Mouse (Mus musculus) midbrain, postnatal 0 days (tissue): ENCODE results near the gene Gm11939. TPM values are rescaled to one million over a fixed set of nuclear protein-coding genes. Genes with fewer than 3 reads are reported as not detected.
A peak's percentile ranks its signal among the peaks of the same experiment; 100 is the strongest.

ENCODE experiments used
- ATAC-seq: fragments of 200-750 bp; cut with Nextera tagmentation; 2 replicates; pipeline ENCODE4 v1.8.0; 2017; ENCODE audit warnings: moderate number of reproducible peaks, mild to moderate bottlenecking, moderate TSS enrichment, moderate library complexity; ENCODE audit not compliant: low FRiP score
- DNase-seq: peaks from one replicate; pipeline ENCODE4 v3.0.0-alpha.2; 2015; ENCODE audit warnings: low spot score
- H3K27ac ChIP-seq: fragments of 300-500 bp; sonication (generic); 2 replicates; pipeline ENCODE4 v1.5.1; 2014; ENCODE audit warnings: low read depth, mild to moderate bottlenecking, low read length, mixed read lengths
- H3K27me3 ChIP-seq: fragments of 300-500 bp; sonication (generic); 2 replicates; pipeline ENCODE4 v1.6.1; 2014; ENCODE audit warnings: low read length, control low read depth, mixed read lengths; ENCODE audit not compliant: insufficient read depth
- H3K36me3 ChIP-seq: fragments of 300-500 bp; sonication (generic); 2 replicates; pipeline ENCODE4 v1.6.1; 2014; ENCODE audit warnings: low read length, control low read depth, mixed read lengths; ENCODE audit not compliant: insufficient read depth
- H3K4me1 ChIP-seq: fragments of 300-500 bp; sonication (generic); 2 replicates; pipeline ENCODE4 v1.6.1; 2014; ENCODE audit warnings: mild to moderate bottlenecking, control low read depth, antibody characterized with exemption, low read length, mixed read lengths; ENCODE audit not compliant: insufficient read depth
- H3K4me2 ChIP-seq: fragments of 300-500 bp; sonication (generic); 2 replicates; pipeline ENCODE4 v1.6.1; 2014; ENCODE audit warnings: low read depth, mild to moderate bottlenecking, low read length, mixed read lengths; ENCODE audit not compliant: poor library complexity, severe bottlenecking
- H3K4me3 ChIP-seq: fragments of 300-500 bp; sonication (generic); 2 replicates; pipeline ENCODE4 v1.5.1; 2014; ENCODE audit warnings: low read depth, mild to moderate bottlenecking, low read length, moderate library complexity
- H3K9ac ChIP-seq: fragments of 300-500 bp; sonication (generic); replicated peaks from 2 replicates; pipeline ENCODE4 v1.6.1; 2014; ENCODE audit warnings: mild to moderate bottlenecking, low read length, moderate library complexity, mixed read lengths; ENCODE audit not compliant: poor library complexity, severe bottlenecking
- H3K9me3 ChIP-seq: fragments of 300-500 bp; sonication (generic); 2 replicates; pipeline ENCODE4 v1.6.1; 2016; ENCODE audit warnings: low read length, control low read depth
- CTCF ChIP-seq: IDR thresholded peaks from 2 replicates; pipeline ENCODE4 v1.5.1; 2016; ENCODE audit warnings: antibody characterized with exemption, mild to moderate bottlenecking
- WGBS: fragments of 180-500 bp; shearing (Covaris S2); extraction: QIAGEN DNeasy Blood & Tissue Kit; methylation state at CpG from one replicate; pipeline ENCODE4 v1.1.7; 2014; 5-methylcytosine and 5-hydroxymethylcytosine counted together
- polyA plus RNA-seq: library from polyadenylated mRNA; unstranded; fragments of >200 nt; fragmentation: Nextera tagmentation; extraction: Ambion mirVana; gene quantifications from 2 replicates; pipeline ENCODE4 v1.2.1, GENCODE M21; 2015
- total RNA-seq: library from RNA; depleted of rRNA; stranded (reverse); fragments of >200 nt; gene quantifications from 2 replicates; pipeline ENCODE4 v1.2.3, GENCODE M21; 2014

Gm11939 gene
- total and polyA plus RNA-seq, 2 experiments from 2014 or later = not detected

- ATAC-seq (no peak), DNase-seq (no peak)
- H3K27me3 ChIP-seq = no peaks in the 10 kb centered on the region
- H3K4me2 ChIP-seq = no peak overlapping the region
- H3K27ac ChIP-seq = no peak overlapping the region
- 84% methylated on average over 6 of the region's 6 CpGs for WGBS
- no peak for TF ChIP-seq CTCF
- no peak overlapping the region for H3K4me3 ChIP-seq
- H3K9ac ChIP-seq = no peak overlapping the region
- no peaks in the 10 kb centered on the region for H3K36me3 ChIP-seq
- no peaks in the 10 kb centered on the region for H3K9me3 ChIP-seq
- H3K4me1 ChIP-seq = no peaks in the 10 kb centered on the region
These were observed 22.3 kb upstream of the Gm11939 start for GRCm38 (mm10) chr11:99581564-99581963.

- no peak overlapping the region for H3K4me3 ChIP-seq
- no peaks in the 10 kb centered on the region for H3K27me3 ChIP-seq
- no peaks in the 10 kb centered on the region for H3K4me1 ChIP-seq
- no peak for TF ChIP-seq CTCF
- WGBS = 95% methylated on average over 5 of the region's 5 CpGs
- ATAC-seq = no peak
- DNase-seq = no peak
- H3K36me3 ChIP-seq = no peaks in the 10 kb centered on the region
- no peak overlapping the region for H3K4me2 ChIP-seq
- H3K9ac ChIP-seq = no peak overlapping the region
- H3K9me3 ChIP-seq = no peaks in the 10 kb centered on the region
- H3K27ac ChIP-seq = no peak overlapping the region
These were observed 21.8 kb upstream of the Gm11939 start for GRCm38 (mm10) chr11:99581051-99581450.

- Histone ChIP-seq H3K27me3 (no peaks in the 10 kb centered on the region), H3K4me1 (no peaks in the 10 kb centered on the region), H3K9me3 (no peaks in the 10 kb centered on the region), H3K27ac (no peak within 1 kb of the TSS), H3K4me2 (no peak within 1 kb of the TSS), H3K4me3 (no peak within 1 kb of the TSS), H3K36me3 (no peaks in the 10 kb centered on the region), H3K9ac (no peak within 1 kb of the TSS)
- no peak for TF ChIP-seq CTCF
- no peak for ATAC-seq
- DNase-seq = no peak
- 82% methylated on average over 6 of the region's 6 CpGs for WGBS
These were observed 21.4 kb upstream of the Gm11939 start, which contains the start of gene Krtap1-5 for GRCm38 (mm10) chr11:99580636-99581035. Krtap1-5 (minus strand) TSS chr11:99581016.

- peak; percentile 86 for TF ChIP-seq CTCF
- H3K4me2 ChIP-seq = peak overlapping the region; percentile 25; the same call in 1 of the 2 replicates
- no peaks in the 10 kb centered on the region for H3K4me1 ChIP-seq
- no peaks in the 10 kb centered on the region for H3K27me3 ChIP-seq
- no peaks in the 10 kb centered on the region for H3K36me3 ChIP-seq
- no peaks in the 10 kb centered on the region for H3K9me3 ChIP-seq
- ATAC-seq (no peak), DNase-seq (peak; percentile 78)
- H3K27ac ChIP-seq = no peak overlapping the region
- no peak overlapping the region for H3K9ac ChIP-seq
- no peak overlapping the region for H3K4me3 ChIP-seq
- 5% methylated on average over 7 of the region's 7 CpGs for WGBS
These were observed 14.8 kb upstream of the Gm11939 start for GRCm38 (mm10) chr11:99574106-99574505.

GRCm38 (mm10) chr11:99573164-99573563, 13.9 kb upstream of the Gm11939 start:
- ATAC-seq (no peak), DNase-seq (no peak)
- Histone ChIP-seq H3K4me1 (no peaks in the 10 kb centered on the region), H3K4me2 (no peak overlapping the region), H3K36me3 (no peaks in the 10 kb centered on the region), H3K27ac (no peak overlapping the region), H3K4me3 (no peak overlapping the region), H3K9ac (no peak overlapping the region), H3K27me3 (no peaks in the 10 kb centered on the region), H3K9me3 (no peaks in the 10 kb centered on the region)
- TF ChIP-seq CTCF = no peak
- 15% methylated on average over 4 of the region's 4 CpGs for WGBS

- H3K9ac ChIP-seq = no peak within 1 kb of the TSS
- no peak within 1 kb of the TSS for H3K4me3 ChIP-seq
- ATAC-seq = no peak
- WGBS = 97% methylated on average over 7 of the region's 7 CpGs
- no peaks in the 10 kb centered on the region for H3K36me3 ChIP-seq
- H3K4me1 ChIP-seq = no peaks in the 10 kb centered on the region
- DNase-seq = no peak
- no peaks in the 10 kb centered on the region for H3K27me3 ChIP-seq
- TF ChIP-seq CTCF = no peak
- H3K27ac ChIP-seq = no peak within 1 kb of the TSS
- no peaks in the 10 kb centered on the region for H3K9me3 ChIP-seq
- no peak within 1 kb of the TSS for H3K4me2 ChIP-seq
These were observed 7.3 kb upstream of the Gm11939 start, which contains the start of gene Krtap3-1 for GRCm38 (mm10) chr11:99566530-99566929. Krtap3-1 (minus strand) TSS chr11:99566630.
